Mouse (Mus musculus) thymus, adult 2 months (tissue): Measurements from ENCODE around the gene Tcp11l1.

Source experiments
- CTCF ChIP-seq: fragments of 200-500 bp; IDR thresholded peaks from 2 replicates; pipeline ENCODE4 v1.5.1; 2012; ENCODE audit warnings: mild to moderate bottlenecking, control low read depth, low read length, moderate library complexity, borderline replicate concordance; ENCODE audit not compliant: control insufficient read depth, poor library complexity, insufficient read depth; ENCODE audit errors: extremely low read depth
- POLR2A ChIP-seq: fragments of 200-500 bp; IDR thresholded peaks from 2 replicates; pipeline ENCODE4 v1.6.1; 2012; ENCODE audit warnings: mild to moderate bottlenecking, low read length, control low read depth, moderate library complexity; ENCODE audit not compliant: control insufficient read depth, poor library complexity, insufficient read depth; ENCODE audit errors: extremely low read depth

GRCm38 (mm10) chr2:104710670-104711370 lies 1.1 kb downstream of the Tcp11l1 start:
- TF ChIP-seq CTCF (no peak), POLR2A (no peak)
